Mouse (Mus musculus): ENCODE data around the gene Soga1. TPM values are rescaled to one million over a fixed set of nuclear protein-coding genes. Genes with fewer than 3 reads are reported as not detected.
A peak's percentile ranks its signal among the peaks of the same experiment; 100 is the strongest.

Gene Soga1
- polyA plus RNA-seq, 1 experiment from 2014 or later = 5.9 TPM

DNA sequence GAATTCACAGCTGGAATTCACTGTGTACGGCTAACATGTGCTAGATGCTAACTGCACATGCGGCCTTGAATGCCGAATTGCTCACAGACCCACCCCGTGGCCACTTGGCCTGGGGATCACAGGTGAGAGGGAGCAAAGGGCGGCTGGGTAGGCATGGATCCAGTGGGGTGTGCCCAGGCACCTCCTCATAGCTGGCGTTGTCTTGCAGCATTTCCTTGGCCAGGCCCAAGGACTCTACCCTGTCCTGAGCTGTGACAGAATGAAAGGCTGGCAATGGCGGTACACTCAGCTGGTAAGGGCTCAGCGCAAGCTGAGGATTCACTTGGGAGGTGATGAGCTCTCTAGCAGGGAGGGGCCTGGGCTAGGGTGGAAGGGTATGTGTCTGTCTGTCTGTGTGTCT is 7.7 kb upstream of the Soga1 start, which contains the start of gene Tldc2:
Tldc2 (plus strand) TSS at position 260 of the 400 bp plus-strand sequence.
- no peak for DNase-seq (ENCODE audit: low spot score)
- 84% methylated on average over 8 of the region's 8 CpGs for WGBS
- Histone ChIP-seq H3K4me2 (ENCODE audit: low read length) (no peak within 1 kb of the TSS), H3K9ac (ENCODE audit: low read length) (no peak within 1 kb of the TSS), H3K27ac (ENCODE audit: low read depth, low read length) (no peak within 1 kb of the TSS), H3K9me3 (replicated peaks; ENCODE audit: control insufficient read depth, low read length) (no peaks in the 10 kb centered on the region), H3K36me3 (ENCODE audit: control insufficient read depth, insufficient read depth, low read length) (no peaks in the 10 kb centered on the region), H3K4me1 (ENCODE audit: control insufficient read depth, insufficient read depth, low read length) (no peaks in the 10 kb centered on the region), H3K27me3 (replicated peaks; ENCODE audit: control insufficient read depth, insufficient read depth, low read length) (no peaks in the 10 kb centered on the region), H3K4me3 (ENCODE audit: low read depth, low read length) (no peak within 1 kb of the TSS)
- no peak for ATAC-seq

DNA sequence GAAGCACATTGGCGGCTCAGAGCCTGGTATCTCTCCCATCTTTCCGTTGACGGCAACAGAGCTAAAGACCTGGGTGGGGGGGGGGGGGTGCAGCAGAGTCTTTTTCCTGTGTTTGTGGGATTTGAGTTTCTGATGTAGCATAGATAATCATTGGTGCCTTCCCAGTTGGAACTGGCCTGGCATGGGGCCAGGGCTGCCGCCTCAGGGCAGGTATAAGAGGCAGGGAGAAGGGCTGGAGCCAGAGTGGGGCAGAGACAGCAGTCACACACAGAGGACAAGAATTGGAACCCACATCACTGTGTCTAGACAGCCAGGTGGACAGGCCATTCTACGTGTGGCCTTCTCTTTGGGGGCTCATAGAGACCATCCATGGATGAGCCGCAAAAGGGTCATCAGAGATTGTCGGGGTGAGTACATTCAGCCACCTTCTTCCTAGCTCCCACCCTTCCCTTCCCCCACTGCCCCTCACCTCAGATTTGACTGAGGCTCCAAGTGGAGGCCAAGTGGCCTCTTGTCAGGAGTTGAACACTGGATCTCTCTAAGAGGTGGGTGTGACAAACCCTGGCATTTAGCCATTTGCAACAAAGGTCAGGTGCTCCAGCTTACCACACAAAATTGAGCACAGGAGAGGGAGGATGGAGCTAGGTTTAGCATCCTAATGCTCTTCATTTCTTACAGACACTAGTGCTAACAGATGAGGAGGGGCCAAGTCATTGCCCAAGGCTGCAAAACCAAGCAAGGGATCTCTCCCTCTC is 6.0 kb upstream of the Soga1 start:
- Histone ChIP-seq H3K9me3 (replicated peaks; ENCODE audit: control insufficient read depth, low read length) (no peaks in the 10 kb centered on the region), H3K4me3 (ENCODE audit: low read depth, low read length) (no peak overlapping the region), H3K27ac (ENCODE audit: low read depth, low read length) (no peak overlapping the region), H3K36me3 (ENCODE audit: control insufficient read depth, insufficient read depth, low read length) (no peaks in the 10 kb centered on the region), H3K9ac (ENCODE audit: low read length) (no peak overlapping the region), H3K4me2 (ENCODE audit: low read length) (no peak overlapping the region), H3K27me3 (replicated peaks; ENCODE audit: control insufficient read depth, insufficient read depth, low read length) (no peaks in the 10 kb centered on the region), H3K4me1 (ENCODE audit: control insufficient read depth, insufficient read depth, low read length) (peaks cover under 1% of the 10 kb centered on the region; the same call in 1 of the 2 replicates)
- ATAC-seq = no peak
- DNase-seq (ENCODE audit: low spot score) = no peak
- WGBS = 86% methylated on average over 7 of the region's 7 CpGs

DNA sequence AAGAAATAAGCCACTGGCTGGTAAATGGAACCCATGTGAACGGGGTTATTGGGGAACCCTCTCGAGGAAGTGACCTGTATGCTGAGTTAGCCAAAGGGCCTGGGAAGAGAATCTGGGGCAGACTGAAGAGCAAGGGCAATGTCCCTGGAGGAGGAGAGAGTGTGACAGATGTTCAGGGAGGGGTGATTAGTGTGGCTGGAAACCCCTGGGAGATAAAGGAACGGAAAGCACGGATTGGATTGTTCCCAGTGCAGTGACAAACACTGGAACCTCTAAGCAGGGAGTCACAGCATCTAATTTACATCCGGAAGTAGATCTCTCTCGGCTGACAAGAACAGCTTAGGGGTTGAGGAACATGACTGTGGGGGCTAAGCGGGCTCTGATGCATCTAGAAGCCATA is 2.9 kb upstream of the Soga1 start:
- H3K27ac ChIP-seq (ENCODE audit: low read depth, low read length) = no peak overlapping the region

DNA sequence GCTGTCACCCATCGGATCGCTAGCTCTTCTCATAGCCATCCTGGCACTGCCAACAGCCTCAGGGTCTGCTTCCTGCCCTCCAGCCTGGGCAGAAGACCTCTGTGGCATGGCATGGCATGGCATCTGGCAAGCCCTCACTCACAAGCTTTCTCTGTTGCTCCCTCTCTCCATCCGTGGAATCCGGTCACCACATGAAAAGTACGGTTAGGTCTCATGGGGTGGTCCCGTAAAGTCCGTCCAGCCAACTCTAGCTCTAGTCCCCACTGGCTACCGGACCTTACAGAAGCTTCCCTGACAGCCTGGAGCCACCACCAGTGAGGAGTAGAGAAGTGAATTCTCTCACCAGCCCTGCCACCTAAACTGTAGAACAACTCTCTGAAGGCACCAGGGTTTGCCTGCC is 2.3 kb upstream of the Soga1 start:
- 94% methylated on average over 8 of the region's 8 CpGs for WGBS
- no peak overlapping the region for H3K4me3 ChIP-seq (ENCODE audit: low read depth, low read length)
- H3K9me3 ChIP-seq (replicated peaks; ENCODE audit: control insufficient read depth, low read length) = no peaks in the 10 kb centered on the region
- no peak overlapping the region for H3K27ac ChIP-seq (ENCODE audit: low read depth, low read length)
- no peaks in the 10 kb centered on the region for H3K36me3 ChIP-seq (ENCODE audit: control insufficient read depth, insufficient read depth, low read length)
- no peak overlapping the region for H3K4me2 ChIP-seq (ENCODE audit: low read length)
- H3K27me3 ChIP-seq (replicated peaks; ENCODE audit: control insufficient read depth, insufficient read depth, low read length) = no peaks in the 10 kb centered on the region
- ATAC-seq (no peak), DNase-seq (ENCODE audit: low spot score) (no peak)
- no peak overlapping the region for H3K9ac ChIP-seq (ENCODE audit: low read length)
- peaks cover 18% of the 10 kb centered on the region for H3K4me1 ChIP-seq (ENCODE audit: control insufficient read depth, insufficient read depth, low read length)

More for the DNA sequence above, 2.9 kb upstream of the Soga1 start:
- WGBS = 39% methylated on average over 7 of the region's 7 CpGs
- H3K27me3 ChIP-seq (replicated peaks; ENCODE audit: control insufficient read depth, insufficient read depth, low read length) = no peaks in the 10 kb centered on the region
- no peak overlapping the region for H3K9ac ChIP-seq (ENCODE audit: low read length)
- no peak for ATAC-seq
- peaks cover 12% of the 10 kb centered on the region for H3K4me1 ChIP-seq (ENCODE audit: control insufficient read depth, insufficient read depth, low read length)
- H3K36me3 ChIP-seq (ENCODE audit: control insufficient read depth, insufficient read depth, low read length) = no peaks in the 10 kb centered on the region
- DNase-seq (ENCODE audit: low spot score) = no peak
- no peaks in the 10 kb centered on the region for H3K9me3 ChIP-seq (replicated peaks; ENCODE audit: control insufficient read depth, low read length)
- H3K4me3 ChIP-seq (ENCODE audit: low read depth, low read length) = no peak overlapping the region
- H3K4me2 ChIP-seq (ENCODE audit: low read length) = no peak overlapping the region

DNA sequence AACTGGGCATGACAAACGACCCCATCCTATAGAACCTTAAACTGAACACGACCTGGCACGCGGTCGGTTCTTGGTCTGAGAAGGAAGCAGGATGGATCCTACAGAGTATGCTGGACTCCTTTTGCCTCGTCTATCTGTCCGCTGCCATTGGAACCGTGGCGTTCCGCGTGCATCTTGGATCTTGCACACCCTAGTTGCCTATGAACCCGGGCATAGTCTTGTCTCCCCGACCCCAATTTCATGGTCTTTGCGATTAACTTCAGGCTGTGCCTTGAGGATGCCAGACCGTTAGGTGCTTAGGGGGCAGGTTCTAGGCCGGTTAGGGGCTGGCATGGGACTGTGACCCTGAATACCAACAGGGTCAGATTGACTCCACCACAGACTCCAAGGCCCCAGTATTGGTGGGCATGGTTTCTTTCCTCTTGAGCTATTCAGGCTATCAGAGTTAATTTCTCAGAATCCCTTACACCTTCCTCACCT is 687 bp upstream of the Soga1 start:
- no peak for ATAC-seq
- peak overlapping the region; percentile 98 for H3K9ac ChIP-seq (ENCODE audit: low read length)
- peaks cover 3% of the 10 kb centered on the region; the same call in 1 of the 2 replicates for H3K36me3 ChIP-seq (ENCODE audit: control insufficient read depth, insufficient read depth, low read length)

DNA sequence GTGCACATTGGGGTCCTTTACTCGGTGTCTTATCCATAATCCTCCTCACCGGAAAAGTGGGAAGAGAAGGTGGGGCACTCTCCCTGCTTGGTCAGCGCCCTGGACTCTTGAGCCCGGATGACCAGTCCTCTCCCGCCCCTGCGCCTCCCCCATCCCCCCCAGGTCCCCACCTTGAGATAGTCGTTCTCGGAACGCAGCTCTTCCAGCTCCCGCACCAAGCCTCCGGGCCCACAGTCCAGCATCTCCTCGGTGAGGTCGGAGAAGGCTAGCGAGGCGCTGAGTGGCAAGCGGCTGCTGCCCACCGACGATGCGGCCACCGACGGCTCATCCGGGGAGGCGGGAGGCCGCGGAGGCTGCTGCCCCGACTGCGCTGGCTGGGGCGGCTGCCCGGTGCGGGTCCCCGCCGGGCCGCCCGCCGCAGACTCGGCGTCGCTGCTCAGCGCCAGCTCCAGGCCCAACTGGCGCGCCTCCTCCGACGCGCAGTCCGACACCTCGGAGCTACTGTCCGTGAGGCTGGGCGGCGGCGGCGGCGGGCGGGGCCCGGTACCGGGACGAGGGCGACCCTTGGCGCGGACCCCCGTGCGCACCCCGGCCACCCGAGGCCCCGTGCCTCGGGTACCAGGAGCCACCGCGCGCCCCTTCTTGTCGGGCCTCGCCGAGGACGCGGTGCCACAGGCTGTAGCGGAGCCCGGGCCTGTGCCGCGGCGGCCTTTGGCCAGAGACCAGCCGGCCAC is 828 bp downstream of the Soga1 start:
- ATAC-seq = peak; percentile 6
- peak overlapping the region; percentile 98 for H3K9ac ChIP-seq (ENCODE audit: low read length)
- DNase-seq (ENCODE audit: low spot score) = no peak
- H3K4me2 ChIP-seq (ENCODE audit: low read length) = peak overlapping the region; percentile 89
- WGBS = under 1% methylated on average over 63 of the region's 79 CpGs
- H3K4me1 ChIP-seq (ENCODE audit: control insufficient read depth, insufficient read depth, low read length) = peaks cover 46% of the 10 kb centered on the region
- H3K9me3 ChIP-seq (replicated peaks; ENCODE audit: control insufficient read depth, low read length) = no peaks in the 10 kb centered on the region
- peaks cover 9% of the 10 kb centered on the region; the same call in 1 of the 2 replicates for H3K36me3 ChIP-seq (ENCODE audit: control insufficient read depth, insufficient read depth, low read length)
- H3K27me3 ChIP-seq (replicated peaks; ENCODE audit: control insufficient read depth, insufficient read depth, low read length) = no peaks in the 10 kb centered on the region
- H3K4me3 ChIP-seq (ENCODE audit: low read depth, low read length) = peak overlapping the region; percentile 96
- H3K27ac ChIP-seq (ENCODE audit: low read depth, low read length) = peak overlapping the region; percentile 98

More for the DNA sequence above, 687 bp upstream of the Soga1 start:
- Histone ChIP-seq H3K4me2 (ENCODE audit: low read length) (peak overlapping the region; percentile 89), H3K9me3 (replicated peaks; ENCODE audit: control insufficient read depth, low read length) (no peaks in the 10 kb centered on the region), H3K27ac (ENCODE audit: low read depth, low read length) (peak overlapping the region; percentile 98), H3K4me3 (ENCODE audit: low read depth, low read length) (peak overlapping the region; percentile 96), H3K27me3 (replicated peaks; ENCODE audit: control insufficient read depth, insufficient read depth, low read length) (no peaks in the 10 kb centered on the region), H3K4me1 (ENCODE audit: control insufficient read depth, insufficient read depth, low read length) (peaks cover 34% of the 10 kb centered on the region)
- no peak for DNase-seq (ENCODE audit: low spot score)
- 11% methylated on average over 16 of the region's 16 CpGs for WGBS

DNA sequence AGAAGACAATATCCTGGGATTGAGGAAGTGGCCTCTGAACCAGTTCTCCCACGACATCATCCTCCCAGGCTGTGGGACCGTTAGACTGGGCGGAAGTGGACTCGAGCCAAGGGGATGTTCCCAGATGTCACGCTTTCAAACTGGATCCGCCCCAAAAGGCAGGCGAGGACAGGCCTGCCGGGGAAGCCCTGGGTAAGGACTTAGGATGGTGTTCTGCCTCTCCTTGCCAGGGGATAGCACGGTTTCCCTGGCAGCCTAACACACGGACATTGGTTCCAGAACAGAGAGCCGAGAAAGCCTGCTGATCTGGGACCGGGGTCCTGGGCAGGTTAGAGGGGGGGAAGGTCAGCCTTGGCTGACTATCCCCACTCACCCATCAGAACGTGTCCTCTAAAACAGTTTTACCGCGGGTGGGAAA is 1.4 kb downstream of the Soga1 start:
- ATAC-seq (no peak), DNase-seq (ENCODE audit: low spot score) (peak; percentile 73)
- no peaks in the 10 kb centered on the region for H3K9me3 ChIP-seq (replicated peaks; ENCODE audit: control insufficient read depth, low read length)
- peak overlapping the region; percentile 89 for H3K4me2 ChIP-seq (ENCODE audit: low read length)
- peaks cover 46% of the 10 kb centered on the region for H3K4me1 ChIP-seq (ENCODE audit: control insufficient read depth, insufficient read depth, low read length)
- peak overlapping the region; percentile 98 for H3K9ac ChIP-seq (ENCODE audit: low read length)
- H3K27ac ChIP-seq (ENCODE audit: low read depth, low read length) = peak overlapping the region; percentile 98
- WGBS = 0% methylated on average over 15 of the region's 15 CpGs
- H3K27me3 ChIP-seq (replicated peaks; ENCODE audit: control insufficient read depth, insufficient read depth, low read length) = no peaks in the 10 kb centered on the region
- H3K36me3 ChIP-seq (ENCODE audit: control insufficient read depth, insufficient read depth, low read length) = peaks cover 15% of the 10 kb centered on the region; the same call in 1 of the 2 replicates
- H3K4me3 ChIP-seq (ENCODE audit: low read depth, low read length) = peak overlapping the region; percentile 96

DNA sequence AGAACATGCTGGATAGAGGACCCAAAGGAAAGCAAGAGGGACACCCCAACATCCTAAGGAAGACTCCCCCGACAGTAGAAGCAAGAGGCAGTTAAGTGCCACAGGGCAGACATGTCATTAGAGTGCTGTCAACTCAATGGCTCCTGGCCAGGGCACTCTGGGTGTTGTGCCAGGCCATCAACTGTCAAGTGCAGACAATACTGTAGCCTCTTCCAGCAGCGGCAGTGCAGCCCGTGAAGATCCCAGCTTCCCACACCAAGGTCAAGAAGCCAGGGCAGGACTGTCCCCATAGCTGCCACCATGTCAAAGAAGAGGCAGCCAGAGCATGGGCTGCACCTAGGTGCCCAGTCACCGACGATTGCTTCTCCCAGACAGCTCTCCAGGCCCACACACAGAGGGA is 1.9 kb downstream of the Soga1 start:
- H3K4me1 ChIP-seq (ENCODE audit: control insufficient read depth, insufficient read depth, low read length) = peaks cover 48% of the 10 kb centered on the region

More for the DNA sequence above, 1.9 kb downstream of the Soga1 start:
- peaks cover 15% of the 10 kb centered on the region; the same call in 1 of the 2 replicates for H3K36me3 ChIP-seq (ENCODE audit: control insufficient read depth, insufficient read depth, low read length)
- no peak for ATAC-seq
- H3K9me3 ChIP-seq (replicated peaks; ENCODE audit: control insufficient read depth, low read length) = no peaks in the 10 kb centered on the region
- peak; percentile 47 for DNase-seq (ENCODE audit: low spot score)
- peak overlapping the region; percentile 96 for H3K4me3 ChIP-seq (ENCODE audit: low read depth, low read length)
- no peak overlapping the region for H3K27ac ChIP-seq (ENCODE audit: low read depth, low read length)
- peak overlapping the region; percentile 89 for H3K4me2 ChIP-seq (ENCODE audit: low read length)
- H3K27me3 ChIP-seq (replicated peaks; ENCODE audit: control insufficient read depth, insufficient read depth, low read length) = no peaks in the 10 kb centered on the region
- whole genome bisulfite sequencing = 11% methylated on average over 5 of the region's 5 CpGs
- H3K9ac ChIP-seq (ENCODE audit: low read length) = peak overlapping the region; percentile 98
